Mouse (Mus musculus) testis, adult 2 months (tissue): ENCODE results near the gene Rapgef3.

Experiments used
- CTCF ChIP-seq: fragments of 200-500 bp; IDR thresholded peaks from 2 replicates; pipeline ENCODE4 v1.5.1; 2012; ENCODE audit warnings: low read depth, mild to moderate bottlenecking, inconsistent platforms, low read length, moderate library complexity; ENCODE audit not compliant: control insufficient read depth, insufficient read depth, insufficient replicate concordance
- POLR2A ChIP-seq: fragments of 200-500 bp; IDR thresholded peaks from 2 replicates; pipeline ENCODE4 v1.6.1; 2012; ENCODE audit warnings: low read depth, mild to moderate bottlenecking, inconsistent platforms, low read length, moderate library complexity; ENCODE audit not compliant: control insufficient read depth

DNA sequence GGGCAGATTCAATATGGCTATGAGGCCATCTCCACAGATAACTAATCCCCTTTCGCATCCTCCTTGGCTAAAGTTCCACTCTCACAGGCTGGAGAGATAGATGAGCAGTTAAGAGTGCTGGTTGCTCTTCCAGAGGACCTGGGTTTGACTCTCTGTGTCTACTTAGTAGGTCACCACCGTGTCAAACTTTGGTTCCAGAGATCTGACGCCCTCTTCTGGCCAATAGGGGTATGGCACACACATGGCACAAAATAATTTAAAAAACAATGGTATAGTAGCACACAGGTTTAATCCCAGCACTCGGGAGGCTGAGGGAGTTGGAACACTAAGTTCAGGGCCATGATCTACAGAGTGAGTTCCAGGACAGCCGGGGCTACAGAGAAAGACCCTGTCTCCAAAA, 26.5 kb upstream of the Rapgef3 start:
- TF ChIP-seq CTCF (peak; percentile 14; the same call in 1 of the 2 replicates), POLR2A (no peak)
